Mouse (Mus musculus) CD4-positive, CD25-positive, alpha-beta regulatory T cell, adult 4 months (primary cell): ENCODE results near the gene Ppp1r13l. TPM values are rescaled to one million over a fixed set of nuclear protein-coding genes. Genes with fewer than 3 reads are reported as not detected.

Source experiments
- ATAC-seq: one replicate; pipeline ENCODE4 v1.8.0; 2017
- polyA plus RNA-seq, 2 experiments: library from polyadenylated mRNA; unstranded; fragments of 100-300 nt; shearing (Covaris generic); gene quantifications; one replicate each; pipeline ENCODE4 v1.2.1; 2017

Gene Ppp1r13l
- not detected for polyA plus RNA-seq

DNA sequence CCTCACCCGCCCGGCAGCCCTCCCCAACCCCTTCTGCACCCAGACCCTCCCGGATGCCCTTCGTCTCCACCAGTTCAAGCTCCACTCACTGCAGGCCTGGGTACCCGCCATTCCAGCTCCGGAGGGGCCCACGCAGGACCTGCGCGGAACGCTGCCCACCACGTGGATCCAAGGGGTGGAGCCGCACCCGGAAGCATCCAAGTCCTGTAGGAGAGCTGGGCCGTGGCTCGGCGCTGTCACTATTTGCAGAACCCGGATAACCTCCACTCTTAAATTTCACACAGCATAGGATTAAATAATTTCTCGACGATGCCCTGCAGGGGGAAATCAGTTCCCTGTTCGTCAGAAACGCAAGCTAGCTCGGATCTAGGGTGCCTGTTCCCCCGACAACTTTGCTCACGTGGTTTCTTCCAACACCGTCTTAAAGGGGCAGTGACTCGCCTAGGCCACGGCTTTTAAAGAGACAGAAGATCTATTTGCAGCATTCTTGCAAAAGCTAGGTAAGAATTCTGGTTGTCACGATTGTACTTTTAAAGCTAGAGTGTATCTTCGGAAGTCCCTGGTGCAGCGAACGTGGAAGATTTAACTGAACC, at the start of gene Ppp1r13l, which contains the start of gene Cd3eap:
TSS of gene Ppp1r13l (plus strand) at position 451 of the 593 bp plus-strand sequence.
TSS of gene Cd3eap (minus strand) at position 185 of the 593 bp plus-strand sequence.
- peak; percentile 86 for ATAC-seq

DNA sequence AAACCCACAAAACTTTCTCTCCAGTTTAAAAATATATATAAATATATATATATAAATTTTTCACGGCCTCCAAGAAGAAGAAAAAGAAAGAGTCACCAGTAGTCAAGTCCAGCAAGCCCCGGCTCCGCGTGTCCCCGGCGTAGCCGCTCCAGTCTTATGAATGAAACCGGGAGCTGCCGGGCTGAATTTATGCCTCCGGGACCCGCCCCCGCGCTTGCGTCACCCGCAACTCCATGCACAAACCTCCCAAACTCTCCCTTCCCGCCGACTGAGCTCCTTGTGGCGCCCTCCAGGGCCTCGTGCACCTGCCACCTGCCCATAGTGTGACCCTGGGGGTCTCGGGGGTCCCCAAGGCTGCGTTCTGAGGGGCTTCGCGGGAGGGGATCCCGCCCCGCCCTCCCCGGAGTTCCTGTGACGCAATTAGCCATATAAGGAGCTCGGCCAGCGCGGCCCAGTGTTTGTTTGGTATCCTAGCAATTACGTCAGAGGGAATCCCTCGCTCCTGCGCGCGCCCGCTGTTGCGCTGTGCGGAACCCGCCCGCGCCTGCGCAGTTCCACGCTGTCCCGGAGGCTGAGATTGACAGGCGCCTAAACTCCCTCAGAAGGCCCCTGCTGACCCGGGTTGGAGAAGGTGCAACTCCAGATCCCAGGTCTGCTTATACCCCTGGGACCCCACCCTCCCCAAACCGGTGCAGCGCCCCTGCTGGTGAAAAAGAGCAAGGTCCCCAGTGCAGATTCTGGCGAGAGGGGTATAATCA, 49.5 kb upstream of the Ppp1r13l start, which contains the start of gene Fosb:
TSS of gene Fosb (minus strand) at position 168 of the 758 bp plus-strand sequence.
- peak; percentile 75 for ATAC-seq

DNA sequence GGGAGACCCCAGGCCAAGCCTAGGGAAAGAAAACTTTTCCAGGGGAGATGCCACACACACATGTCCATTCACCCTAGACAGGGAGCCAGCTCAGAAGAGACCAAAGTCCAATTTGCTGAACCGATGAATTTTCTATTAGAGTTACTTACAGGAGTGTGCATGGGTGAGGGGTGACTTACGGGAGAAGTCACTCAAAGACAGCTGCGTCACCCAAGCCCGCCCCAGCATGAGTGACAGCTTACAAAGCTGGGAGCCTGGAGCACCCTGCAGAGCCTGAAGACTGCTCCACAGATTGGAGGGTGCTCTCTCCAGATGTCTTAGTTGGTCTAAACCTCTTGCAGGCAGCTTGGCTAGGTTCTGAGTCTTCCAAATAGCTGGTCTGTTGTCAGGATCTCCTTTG, 47.6 kb upstream of the Ppp1r13l start:
- no peak for ATAC-seq

DNA sequence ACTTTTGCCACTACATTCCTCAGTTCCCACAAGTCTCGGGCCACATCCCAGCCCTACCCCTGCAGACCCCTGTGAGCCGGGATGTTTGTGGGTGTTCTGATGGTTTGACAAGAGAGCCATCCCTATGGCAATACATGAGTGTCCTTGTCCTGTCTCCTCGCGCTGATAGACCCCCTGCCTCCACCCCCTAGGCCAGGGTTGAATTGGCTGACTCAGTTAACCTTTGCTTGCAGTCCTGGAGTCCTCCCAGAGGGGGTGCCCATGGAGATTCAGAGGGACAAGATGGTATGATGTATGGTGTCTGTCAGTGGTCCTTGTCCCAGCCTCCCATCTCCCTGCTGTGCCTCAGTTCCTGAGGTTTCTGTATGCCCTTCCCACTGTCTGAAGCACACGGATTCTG, 45.5 kb upstream of the Ppp1r13l start:
- no peak for ATAC-seq

DNA sequence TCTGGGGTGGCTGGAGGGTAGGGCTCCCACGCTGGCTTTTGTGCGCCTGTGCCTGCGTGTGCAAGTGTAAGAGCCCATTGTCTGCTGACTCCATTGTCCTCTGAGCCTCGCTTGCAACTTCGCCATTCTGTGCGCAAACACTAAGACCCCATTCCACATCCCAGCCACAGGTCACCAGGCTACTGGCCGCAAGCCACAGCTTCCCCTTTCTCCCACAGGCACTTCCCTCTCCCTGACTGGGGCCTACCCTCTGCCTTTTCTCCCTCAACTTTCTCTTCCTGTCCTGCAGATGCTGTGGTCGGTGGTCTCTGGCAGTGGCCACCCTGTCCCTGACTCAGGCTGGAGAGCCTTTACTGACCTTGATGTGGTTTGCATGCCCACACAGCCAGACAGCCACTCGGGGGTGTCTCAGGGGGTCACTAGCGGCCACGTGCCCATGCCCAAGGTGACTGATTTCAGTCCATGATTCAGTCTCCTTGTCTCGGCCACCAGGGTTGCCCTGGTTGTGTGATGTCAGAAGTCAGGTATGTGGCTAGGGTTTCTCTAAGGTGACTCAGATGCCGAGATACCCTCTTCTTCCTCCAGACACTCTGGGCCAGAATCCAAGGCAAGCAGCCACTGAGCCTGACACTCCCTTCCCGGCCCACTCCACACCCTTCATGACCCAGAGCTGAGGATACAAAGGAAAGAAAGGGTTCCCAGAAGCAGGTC, 42.9 kb upstream of the Ppp1r13l start:
- ATAC-seq, result no peak

DNA sequence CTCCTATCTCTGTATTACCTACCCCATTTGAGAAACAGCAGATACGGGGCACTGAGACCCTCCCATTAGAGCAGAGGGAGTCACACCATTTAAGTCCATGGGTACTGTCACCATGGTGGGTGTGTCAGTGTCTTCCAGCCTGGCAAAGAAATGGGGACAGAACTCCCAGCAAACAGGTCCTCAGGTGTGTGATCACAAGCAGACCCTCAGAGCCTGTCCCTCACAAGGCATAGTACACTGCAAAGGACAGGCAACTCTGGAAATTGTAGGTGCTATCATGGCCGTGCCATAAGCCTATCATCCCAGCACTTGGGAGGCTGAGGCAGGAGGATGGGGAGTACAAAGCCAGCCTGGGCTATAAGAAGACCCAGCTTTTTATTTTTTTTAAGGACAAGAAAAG, 41.3 kb upstream of the Ppp1r13l start:
- ATAC-seq, result no peak

DNA sequence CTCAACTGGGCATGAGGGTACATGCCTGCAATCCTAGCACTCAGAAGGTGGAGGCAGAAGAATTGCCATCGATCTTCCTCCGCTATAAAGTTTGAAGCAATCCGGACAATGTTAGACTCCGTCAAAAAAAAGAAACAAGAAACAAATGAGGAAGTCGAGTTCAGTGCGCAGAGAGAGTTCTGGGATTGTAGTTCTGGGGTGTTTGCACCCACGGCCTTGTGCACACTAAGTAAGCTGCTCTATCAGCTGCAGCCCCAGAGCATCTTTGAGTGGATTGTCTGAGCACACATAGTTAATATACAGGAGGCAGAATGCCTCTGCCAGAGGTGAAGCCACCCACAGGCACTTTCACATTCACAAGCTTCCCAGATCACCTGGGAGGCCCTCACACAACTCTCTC, 40.9 kb upstream of the Ppp1r13l start:
- no peak for ATAC-seq

DNA sequence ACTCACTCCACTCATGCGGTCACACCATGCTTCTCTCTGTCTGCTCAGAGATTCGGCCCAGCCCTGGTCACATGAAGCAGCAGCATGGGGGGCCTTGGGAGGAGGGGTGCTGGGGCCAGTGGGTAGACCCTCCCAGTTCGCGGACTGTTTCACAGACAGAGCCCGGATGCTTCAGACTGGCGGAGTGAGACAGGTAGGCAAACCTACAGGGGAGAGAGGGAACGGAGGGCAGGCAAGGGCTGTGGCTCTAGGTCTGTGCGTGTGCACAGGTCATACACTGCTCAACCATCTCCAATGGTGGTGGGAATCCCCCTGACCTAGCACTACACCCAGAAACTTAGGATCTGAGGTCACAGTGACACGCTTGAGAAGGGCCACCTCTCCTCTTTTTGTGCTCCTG, 40.1 kb upstream of the Ppp1r13l start:
- peak; percentile 52 for ATAC-seq

DNA sequence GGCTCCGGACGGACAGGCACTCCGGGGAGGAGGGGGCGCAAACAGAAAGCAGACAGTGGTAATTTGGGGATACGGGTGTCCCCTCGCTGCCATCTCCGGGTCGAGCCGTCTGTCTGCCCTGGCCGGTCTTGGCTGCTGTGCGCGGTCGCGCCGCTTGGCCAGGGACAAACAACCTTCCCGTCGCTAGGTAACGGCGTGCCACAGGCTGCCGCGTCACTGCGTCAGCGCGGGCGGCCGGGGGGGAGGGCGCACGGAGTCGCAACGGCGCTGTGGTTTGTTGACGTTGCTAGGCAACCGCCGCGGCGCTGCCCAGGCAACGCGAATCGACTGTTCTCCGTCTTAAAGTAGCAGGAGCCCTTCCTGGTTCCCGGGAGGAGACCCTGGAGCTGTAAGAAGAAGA, 39.6 kb upstream of the Ppp1r13l start:
- ATAC-seq, result peak; percentile 84

DNA sequence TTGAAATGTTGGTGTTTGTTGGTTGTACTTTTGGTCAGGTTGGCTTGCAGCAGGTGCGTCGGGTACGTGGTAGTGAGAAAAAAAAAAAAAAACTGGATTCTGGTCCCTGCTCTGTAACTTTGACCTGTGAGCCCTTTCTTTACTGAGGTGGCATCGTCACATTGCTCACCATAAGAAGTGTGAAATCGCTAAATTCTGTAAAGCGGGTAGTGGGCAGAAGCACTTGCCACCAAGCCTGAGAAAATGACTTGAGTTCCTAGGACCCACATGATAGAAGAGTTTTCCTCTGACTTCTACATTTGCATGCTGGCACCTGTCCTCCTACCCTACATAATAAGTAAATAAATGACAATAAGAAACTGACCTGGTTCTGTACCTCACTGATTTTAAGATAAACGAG, 38.9 kb upstream of the Ppp1r13l start:
- ATAC-seq, result no peak

DNA sequence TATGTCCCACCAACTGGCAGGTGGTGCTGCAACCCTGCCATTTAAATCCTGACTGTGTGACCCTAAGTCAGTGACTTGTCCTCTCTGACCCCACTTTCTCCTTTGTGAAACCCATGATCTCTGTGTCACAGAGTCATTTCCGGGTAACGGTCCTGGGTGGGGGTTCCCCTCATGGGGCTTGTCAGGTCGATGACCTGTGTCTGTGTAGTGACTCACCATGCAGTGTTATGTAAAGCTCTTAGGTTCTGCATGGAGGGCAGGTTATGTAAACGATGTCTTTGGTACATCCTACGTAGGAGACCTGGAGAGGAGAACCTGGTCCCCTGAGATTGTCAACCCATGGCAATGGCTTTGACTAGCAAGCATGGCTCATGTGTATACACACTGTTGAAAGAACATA, 38.1 kb upstream of the Ppp1r13l start:
- ATAC-seq, result peak; percentile 60

DNA sequence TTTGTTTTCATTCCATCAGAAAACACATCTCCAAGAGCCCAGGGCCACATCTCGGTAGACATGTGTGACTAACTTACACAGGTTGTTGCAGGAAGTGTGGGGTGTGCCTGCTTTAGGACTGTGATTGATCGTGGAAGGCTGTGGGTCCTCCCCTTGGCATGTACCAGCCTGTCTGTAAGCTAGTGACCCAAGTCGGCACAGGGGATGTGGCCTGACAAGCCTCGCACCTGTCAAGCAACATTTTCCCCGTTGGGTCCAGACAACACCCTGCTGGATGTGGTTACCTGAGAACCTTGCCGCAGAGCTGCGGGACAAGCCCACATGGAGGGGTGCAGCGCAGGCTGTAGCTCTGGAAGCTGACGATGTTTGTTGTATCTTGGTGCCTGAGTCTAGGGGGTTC, 37.1 kb upstream of the Ppp1r13l start:
- ATAC-seq, result no peak

DNA sequence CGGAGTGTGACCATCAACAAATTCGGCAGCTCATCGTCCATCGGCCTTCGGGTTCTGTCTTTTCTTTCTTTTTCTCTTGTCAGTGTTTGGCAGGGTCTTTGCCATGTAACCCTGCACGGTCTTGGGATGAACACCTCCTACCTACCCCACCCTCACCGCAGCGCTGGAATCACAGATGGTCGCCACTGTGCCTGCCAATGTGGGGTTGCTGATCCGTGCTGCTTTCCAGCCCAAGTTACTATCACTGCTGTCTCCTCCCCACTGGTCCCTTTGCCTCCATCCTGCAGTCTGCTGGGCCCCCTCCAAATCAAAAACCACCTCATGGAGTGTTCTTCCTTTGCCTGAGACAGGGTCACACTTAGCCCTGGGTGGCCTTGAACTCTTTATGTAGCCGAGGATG, 35.3 kb upstream of the Ppp1r13l start:
- no peak for ATAC-seq

DNA sequence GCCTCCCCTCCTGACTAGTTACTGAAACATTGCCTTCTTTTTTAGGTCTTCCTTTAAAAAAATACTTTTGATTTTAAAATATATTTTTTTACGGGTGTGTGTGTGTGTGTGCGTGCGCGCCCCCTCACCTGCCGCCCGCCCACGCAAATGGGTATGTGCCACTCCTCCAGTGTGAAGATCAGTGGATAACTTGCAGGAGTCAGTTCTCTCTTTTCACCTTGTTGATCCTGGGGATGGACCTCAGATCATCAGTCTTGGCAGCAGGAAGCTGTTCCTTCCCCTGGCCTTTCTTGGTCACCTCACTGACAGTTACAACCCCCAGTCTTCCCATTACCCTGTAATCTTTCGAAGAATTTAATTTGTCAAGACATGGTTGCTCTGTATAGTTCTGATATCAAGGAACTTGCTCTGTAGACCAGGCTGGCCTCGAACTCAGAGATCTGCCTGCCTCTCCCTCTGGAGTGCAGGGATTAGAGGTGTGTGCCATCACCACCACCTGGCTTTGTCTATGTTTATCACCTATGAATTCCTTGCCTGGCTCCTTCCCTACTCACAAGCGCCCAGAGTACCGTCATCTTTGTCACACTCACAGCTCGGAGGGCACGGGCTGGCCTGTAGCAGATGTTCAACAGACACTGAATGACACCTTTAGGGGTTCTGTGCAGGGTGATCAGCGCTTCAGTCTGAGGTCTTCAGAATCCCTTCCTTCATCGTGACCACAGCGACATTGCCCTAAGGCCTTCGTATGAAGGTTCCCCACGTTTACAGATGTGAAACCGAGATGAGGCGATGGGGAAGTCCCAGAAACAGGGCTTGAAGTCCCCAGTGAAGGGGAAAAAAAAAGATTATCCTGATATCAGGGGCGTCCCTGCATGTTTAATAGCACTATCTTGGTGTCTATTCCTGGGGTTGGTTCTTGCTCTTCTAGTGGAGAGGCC, 34.0 kb upstream of the Ppp1r13l start:
- ATAC-seq, result peak; percentile 60

DNA sequence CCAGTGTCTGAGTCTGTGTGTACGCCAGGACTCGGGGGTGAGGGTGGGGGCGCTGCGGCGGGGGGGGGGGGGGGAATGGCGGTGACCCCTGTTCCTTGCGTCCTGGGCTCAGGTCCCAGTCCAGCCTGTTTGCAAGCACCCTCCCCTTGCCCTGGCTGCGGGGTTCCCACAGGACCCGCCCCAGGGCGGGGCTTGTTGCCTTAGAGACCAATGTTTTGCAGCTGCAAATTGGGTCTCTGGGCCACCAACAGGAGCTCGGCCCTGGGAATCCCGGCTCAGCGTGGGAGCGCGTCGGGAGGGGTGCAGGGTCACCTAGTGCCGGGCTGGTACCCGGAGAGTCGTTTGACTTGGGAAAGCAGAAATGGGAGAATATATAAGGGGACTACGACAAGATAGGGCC, 33.2 kb upstream of the Ppp1r13l start:
- ATAC-seq, result peak; percentile 13

DNA sequence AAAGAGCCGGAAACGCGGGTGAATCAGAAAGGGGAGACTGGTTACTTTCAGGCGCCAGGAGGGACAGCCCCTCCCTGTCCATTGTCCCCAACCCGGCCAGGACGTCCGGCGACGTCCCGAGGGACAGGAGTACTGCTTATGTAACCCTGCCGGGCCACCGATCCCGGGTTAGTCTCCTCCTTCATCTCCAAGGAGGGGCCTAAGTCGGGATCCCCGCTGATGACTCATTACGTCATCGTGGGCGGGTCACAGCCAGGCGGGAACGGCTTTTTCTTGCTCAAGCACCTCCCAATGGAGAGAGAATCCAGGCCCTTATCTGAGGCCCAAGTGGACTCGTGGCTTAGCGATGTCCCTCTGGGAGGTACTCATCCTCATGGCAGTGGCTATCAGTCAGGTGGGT, 32.4 kb upstream of the Ppp1r13l start:
- ATAC-seq, result no peak

DNA sequence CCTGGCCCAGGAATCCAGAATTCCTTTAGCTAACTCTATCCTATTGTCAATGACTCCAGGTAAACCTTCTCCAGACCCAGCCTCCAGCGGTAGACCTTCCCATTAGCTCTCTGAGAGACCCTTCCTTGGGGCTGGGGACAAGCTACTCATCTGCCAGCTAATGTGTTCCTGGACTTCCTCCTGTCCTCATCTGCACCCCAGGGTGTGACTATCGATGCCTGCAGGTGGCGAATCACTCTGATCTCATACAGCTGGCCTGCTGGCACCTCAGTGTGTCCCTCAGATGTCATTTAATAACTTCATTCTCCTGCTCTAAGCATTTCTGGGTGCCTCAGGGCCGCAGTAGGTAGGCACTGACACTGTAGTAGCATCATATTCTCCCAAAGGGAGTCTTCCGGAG, 31.8 kb upstream of the Ppp1r13l start:
- ATAC-seq, result no peak

DNA sequence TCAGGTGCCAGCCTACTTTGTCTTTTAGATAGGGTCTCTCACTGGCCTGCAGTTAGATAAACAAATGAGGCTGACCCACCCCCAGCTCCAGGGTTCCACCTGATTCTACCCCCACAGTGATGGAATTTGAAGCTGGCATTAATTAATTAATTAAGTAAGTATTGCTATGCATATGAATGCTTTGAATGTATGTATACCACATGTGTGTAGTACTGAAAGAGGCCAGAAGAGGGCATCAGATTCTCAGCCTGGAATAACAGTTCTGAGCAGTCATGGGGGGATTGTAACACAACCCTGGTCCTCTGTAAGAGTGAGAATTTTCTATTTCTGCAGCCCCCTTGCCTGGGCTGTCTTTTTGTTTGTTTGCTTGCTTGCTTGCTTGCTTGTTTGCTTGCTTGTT, 31.1 kb upstream of the Ppp1r13l start:
- no peak for ATAC-seq

DNA sequence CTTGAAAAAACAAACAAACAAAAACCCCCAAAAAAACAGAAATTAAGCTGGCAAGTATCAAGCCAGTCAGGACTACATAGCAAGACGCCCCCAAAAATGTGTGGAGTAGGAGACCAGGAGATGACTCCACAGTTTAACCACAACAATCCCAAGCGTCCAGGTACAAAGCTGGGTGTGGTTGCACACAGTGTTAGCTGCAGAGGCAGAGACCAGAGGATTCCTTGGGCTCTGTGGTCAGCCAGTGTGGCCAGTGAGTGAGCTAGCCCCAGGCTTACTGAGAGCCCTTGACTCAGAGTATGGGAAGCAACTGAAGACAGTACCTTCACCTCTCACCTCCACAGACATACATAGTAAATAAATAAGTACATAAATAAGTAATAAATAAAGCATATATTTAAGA, 27.6 kb upstream of the Ppp1r13l start:
- no peak for ATAC-seq

DNA sequence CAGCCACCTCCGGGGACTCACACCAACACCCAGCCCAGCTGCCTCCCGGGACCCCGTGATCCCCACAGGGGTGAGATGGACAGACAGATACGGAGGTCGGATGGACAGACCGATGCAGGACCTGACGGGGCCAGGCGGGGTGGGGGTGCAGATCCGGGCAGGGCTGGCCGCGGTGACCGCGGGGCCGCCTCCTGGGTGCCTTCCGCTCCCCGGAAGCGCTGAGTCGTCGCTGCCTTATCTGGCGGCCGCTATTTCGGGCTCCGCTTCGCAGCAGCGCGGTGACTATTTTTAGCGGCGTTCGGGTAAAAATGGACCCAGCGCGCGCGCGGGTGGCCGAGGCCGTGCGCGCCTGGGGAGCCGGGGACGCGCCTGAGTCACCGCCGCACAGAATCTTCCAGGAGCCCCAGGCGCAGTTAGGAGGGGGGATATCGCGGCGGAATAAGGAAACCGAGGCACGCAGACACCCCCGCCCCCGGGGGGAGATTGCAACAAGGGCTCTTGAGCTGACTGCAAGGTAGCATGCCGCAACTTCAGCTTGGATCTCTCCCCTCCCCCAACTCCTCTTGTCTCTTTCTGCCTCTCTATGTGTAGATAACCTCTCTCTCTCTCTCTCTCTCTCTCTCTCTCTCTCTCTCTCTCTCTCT, 26.7 kb upstream of the Ppp1r13l start:
- peak; percentile 97 for ATAC-seq

DNA sequence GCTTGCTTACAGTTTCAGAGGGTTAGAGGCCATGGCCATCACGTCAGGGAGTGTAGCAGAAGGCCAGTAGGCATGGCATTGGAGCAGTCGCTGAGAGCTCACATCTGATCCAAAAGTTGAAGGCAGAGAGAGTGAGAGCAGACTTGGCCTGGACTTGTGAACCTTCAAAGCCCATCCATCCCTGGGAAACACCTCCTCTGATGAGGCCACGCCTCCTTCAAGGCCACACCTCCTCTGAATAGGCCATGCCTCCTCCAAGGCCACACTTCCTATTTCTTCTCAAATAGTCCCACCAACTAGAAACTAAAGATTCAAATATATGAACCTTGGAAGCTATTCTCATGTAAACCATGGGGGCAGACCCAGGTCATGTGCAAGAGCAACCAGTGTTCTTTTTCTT, 24.0 kb upstream of the Ppp1r13l start:
- ATAC-seq, result no peak

DNA sequence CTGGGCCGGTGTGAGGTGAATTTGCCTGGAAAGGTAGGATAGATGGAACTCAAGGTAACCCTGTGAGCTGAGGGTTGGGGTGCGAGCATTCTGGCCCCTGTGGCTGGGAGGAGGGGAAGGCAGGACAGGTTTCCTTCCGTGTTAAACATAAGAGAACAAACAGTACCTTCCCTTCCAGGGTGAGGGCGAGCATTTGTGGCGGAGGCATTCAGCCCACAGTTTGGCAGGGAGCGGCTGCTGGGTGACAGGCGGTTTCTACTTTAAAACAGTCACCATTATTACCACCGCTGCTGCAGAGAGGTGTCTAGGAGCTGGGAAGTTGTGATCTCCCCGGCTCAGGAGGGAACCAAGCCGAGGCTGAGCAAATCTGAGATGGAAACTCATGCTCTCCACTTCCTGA, 22.4 kb upstream of the Ppp1r13l start:
- no peak for ATAC-seq
